Mouse (Mus musculus) spleen, embryonic (tissue): ENCODE measurements at regions not wholly inside any gene's neighbourhood (a gene's known extent, or its start where the extent isn't known, plus 50 kb on each side); places are given as distances from the start of the nearest gene placed in this dataset.

ENCODE experiments used
- CTCF ChIA-PET: fragments of 350-600 bp; sonication (Branson Sonifier 250); formaldehyde crosslinking; loops from one replicate; lab custom pipeline; 2022; lab: Charles Lee

DNA sequence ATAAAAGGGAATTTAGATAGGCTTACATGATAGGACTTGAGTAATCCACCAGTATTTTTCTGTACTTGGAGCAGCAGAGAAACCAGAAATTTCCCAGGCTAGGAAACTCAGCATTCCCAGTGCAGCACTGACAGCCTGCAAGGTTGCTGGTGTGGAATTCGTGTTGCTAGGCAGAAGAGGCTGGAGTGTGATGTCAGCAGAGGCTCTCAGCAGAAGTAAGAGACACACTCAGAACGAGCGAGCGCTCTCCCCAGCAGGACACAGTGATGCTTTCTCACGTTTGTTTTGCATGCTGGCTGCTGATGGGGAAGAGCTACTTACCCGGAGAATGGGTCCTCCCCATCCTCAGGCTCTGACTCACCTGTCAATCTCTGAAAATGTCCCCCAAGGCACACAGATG, 104.7 kb downstream of the Dusp6 start:
- CTCF ChIA-PET, result interaction anchor here (0.5 kb wide), 1 partner anchor 426 kb away, joined by 4 read pairs; no protein-coding TSS in a partner anchor

DNA sequence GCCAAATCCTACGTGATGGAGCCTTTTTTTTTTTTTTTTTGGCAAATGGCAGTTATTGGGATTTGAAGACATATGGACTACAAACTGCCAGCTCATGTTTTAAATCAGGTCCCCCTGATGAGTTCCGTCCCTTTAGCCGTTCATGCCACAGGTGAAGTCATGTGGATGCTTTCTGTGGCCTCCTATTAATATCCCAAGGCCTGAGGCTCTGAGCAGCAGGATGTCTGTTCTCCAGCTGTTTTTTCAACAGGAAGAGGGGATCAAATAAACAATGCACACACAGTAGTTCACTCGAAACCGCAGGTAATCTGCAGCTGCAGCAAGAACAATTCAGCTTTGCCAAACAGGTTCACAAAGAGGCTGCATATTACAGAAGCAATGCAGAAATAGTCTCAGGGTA, 112.1 kb downstream of the Dusp6 start:
- CTCF ChIA-PET, result interaction anchor here (0.8 kb wide), 1 partner anchor 10 kb away, joined by 3 read pairs; no protein-coding TSS in a partner anchor

DNA sequence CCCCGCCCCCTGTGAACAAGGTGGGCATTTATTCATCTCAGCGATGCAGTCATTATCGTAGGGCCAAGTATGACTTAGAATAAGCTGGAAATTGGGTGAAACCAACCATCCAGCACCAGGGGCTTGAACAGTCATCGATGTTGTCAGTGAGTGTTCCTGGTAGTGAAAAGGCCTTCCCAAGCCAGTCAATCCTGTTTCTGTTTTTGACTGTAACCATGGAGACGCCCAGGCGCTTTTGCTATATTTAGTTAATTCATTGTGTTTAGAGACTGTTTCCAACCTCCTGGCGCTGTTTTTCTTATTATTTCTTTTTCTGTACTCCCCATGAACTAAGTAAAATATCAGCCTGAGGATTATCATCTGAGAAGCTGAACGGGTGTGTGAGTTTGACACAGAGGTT, 113.4 kb downstream of the Dusp6 start:
- CTCF ChIA-PET, result interaction anchor here (0.5 kb wide), 1 partner anchor 86 kb away, joined by 3 read pairs; no protein-coding TSS in a partner anchor

DNA sequence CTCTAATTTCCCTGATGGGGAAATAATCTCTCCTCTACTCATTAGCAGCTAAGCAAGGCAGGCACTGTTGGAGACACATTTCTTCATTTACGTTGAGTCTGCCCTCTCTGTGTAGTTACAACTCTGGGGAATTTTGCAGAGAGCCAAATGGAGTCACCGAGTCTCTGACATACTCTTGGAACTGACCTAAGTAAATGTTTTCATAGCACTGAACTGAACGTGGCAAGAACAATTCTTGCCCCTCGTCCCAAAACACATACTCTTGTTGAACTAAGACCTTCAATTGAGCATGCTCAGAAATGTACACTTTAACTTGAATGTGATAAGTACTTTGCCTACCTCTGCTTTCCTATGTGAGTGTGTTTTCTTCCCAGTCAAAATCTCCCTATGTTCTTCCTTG, 114.5 kb downstream of the Dusp6 start:
- CTCF ChIA-PET, result no interaction called here

DNA sequence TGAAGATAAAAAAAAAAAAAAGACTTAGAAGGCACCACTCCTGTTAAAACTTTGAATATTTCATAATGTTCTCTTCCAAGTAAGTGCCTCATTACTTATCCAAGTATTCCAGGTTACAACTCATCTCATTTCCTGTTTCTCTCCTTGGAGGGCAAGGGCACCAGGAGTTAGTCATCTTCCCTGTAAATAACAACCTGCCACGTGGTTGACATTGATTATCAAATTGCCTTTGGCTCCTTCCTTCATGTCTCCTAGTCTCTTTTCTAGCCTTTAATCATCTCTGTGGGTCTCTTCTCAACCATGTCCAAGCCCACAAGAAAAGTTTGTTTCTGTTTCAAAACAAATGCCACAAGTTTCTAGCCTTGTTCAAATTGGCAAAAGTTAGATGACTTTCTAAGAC, 116.1 kb downstream of the Dusp6 start:
- CTCF ChIA-PET, result no interaction called here

DNA sequence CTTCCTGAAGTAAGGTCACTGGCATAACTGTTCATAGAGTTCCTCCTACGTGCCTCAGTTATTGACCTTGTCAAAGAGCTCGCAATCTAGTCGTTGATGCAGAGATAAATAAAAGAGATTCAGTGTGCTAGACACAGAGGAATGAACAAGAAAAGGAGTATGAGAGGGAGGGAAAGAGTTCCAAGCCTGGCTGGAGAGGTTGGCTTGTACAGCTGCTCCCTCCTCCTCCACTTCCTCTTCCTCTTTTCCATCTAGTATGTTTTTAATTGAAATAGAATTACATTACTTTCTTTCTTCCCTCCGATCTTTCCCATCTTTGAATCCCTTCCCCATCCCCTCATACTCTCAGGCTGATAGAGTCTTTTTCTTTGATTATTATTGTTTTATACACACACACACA, 117.1 kb downstream of the Dusp6 start:
- CTCF ChIA-PET, result interaction anchor here (0.5 kb wide), 1 partner anchor 48 kb away, joined by 6 read pairs; no protein-coding TSS in a partner anchor

DNA sequence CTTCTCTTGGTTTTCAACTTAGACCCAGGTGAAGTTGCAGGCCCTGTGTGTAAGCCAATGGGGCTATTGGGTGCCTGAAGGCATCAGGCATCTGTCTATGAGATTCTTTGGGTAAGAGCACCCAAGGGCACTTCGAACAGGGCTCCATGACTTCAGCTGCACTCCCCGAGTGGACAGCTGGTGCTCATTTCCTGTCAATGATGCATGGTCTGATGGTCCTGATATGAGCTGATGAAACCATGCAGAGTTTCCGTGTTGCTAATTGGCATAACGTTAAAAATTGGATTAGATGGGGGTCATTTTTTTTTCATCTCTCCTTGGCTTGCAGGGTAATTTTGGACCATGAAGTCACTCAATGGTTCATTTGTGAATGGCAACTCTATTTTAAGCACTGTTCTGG, 120.0 kb downstream of the Dusp6 start:
- CTCF ChIA-PET, result no interaction called here

DNA sequence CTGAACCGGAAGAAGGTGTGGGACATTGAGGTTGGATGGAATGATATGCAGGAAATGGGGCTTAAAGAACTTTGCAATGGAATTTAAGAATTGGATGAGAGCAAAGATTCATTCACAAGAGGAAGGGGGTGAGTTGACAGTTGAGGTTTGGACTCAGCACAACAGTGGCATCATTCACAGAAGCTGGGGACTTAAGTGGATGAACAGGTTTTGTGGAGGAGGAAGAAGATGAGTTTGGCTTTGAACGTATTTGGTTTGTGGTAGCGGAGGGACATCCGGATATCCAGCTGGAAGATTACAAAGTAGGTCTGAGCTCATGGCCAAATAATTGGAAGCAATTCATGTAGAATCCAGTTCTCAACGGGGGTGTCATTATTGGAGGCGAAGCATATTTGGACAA, 121.3 kb downstream of the Dusp6 start:
- CTCF ChIA-PET, result no interaction called here

DNA sequence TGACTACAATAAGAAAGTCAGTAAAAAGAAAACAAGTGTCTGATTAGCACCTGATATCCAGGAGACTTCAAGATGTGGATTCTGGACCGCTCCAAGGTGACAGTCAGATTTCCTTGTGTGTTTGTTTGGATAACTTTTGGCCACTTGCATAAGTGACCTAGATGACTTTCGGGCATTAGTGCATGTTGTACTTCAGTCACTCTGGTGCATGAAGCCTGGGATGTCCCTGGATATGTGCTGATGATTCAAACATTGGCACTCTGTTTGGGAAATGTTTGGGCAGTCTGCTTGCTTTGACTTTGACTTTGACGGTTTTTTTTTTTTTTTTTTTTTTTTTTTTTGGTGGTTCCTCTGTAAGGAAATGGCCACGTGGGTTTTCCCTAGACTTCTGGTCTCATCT, 121.8 kb downstream of the Dusp6 start:
- CTCF ChIA-PET, result no interaction called here

DNA sequence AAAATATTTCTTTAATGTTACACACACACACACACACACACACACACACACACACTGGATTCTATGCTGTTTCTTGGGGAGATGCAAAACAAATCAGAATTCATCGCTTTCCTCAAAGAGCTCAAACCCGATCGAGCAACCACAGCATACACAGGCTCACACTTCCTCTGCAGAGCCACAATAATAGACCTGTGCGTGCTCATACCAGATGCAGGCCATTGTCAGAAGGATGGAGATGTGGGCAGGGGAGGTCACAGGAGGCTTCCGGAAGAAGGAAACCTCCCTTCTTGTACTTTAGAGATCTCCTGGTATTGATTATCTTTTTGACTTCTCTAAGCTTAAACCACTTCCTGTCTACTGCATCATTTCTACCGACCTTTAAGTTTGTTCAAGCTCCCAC, 122.8 kb downstream of the Dusp6 start:
- CTCF ChIA-PET, result no interaction called here

DNA sequence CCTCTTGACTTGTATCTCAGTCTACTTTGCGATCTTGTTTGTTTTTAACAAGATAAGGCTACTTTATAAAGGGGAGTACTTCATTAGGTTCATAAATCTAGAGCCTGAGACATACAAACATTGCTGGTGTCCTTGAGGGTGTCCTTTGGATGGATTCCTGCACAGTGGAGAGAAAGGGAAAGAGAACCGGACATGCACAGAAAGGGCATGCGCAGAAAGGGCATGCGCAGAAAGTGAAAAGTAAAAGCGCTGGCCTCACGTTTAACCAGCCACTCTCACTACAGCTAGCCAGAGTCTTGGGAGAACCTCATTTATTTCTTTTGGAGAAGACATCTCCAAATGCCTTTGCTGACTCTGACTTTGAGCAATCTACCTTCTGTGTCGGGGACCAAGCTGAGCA, 125.5 kb downstream of the Dusp6 start:
- CTCF ChIA-PET, result no interaction called here

DNA sequence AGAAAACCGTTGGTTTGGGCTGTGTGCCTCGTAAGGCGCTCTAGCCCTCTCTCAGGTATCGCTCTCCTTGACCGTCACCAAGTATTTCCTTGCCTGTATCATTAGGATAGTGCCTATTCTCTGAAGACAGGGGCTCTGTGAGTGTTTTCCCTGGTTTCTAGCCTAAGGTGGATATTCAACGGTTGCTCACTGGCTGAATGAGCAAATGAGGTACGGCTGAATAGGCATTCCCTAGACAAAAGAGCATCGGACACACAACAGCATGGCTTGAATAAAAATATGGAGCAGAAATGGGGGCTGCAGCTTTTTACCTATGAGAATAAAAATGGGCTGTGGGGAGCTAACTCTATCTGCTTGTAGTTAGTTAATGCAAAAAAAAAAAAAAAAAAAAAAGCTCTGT, 126.0 kb downstream of the Dusp6 start:
- CTCF ChIA-PET, result no interaction called here

DNA sequence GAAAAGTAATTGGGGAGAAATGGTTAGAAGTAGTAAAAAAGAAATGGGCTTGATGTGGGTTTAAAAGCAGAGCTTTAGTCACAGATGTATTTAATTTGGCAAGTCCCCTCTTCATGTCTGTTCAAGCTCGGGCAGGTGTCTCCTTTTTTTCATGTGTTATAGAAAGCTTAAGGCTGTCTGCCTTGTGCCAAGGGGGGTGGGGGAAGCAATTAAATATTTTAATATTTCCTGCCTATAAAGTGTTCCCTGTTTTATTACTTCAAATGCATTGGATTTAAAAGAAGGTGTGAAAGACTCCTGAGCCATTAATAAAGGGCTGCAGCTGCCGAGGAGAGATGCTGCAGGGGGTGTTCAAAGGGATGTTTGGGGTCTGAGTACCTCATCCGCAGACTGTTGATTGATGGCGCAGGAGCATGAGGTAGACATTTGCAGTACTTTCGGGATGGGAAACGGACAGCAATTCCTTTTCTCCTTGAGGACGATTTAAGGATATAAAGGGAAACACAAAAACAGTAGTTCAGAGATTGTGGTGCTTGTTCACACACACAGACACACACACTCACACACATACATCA, 127.7 kb downstream of the Dusp6 start:
- CTCF ChIA-PET, result no interaction called here

DNA sequence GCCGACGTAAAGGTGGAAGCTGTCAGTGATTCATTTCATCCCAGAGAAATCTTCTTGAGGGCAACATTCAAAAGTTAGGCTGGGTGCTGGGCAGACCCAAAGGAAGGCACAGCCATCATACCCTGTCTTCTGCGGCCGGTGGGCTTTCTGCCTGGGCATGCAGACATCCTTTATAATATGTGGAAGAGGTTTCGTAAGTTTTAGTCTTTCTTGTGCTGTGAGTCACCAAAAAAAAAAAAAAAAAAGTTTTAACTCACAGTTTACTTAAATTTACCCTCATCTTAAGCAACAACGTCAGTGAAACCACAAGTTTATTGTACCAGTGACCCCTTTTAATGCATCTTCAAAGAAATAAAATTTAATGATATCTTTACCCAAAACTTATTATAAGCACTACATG, 128.7 kb downstream of the Dusp6 start:
- CTCF ChIA-PET, result interaction anchor here (0.7 kb wide), 1 partner anchor 28 kb away, joined by 6 read pairs; no protein-coding TSS in a partner anchor

DNA sequence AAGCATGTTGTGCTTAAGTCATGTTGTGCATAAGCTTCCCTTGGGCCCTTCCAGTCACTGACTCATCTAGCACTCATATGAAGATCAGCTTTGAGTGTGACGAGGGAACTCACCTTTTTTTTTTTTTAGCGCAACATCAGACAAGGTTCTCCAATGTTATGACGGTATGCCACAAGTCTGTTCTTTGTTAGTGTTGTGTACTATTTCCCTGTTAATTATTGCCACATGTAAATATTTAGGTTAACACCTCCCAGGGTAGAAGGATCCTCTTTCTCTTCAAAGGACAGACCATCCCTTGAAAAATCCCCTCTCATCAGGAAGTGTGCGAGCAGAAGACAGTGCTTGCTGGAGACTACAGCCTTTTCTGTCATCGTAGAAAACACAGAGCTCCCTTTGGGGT, 129.9 kb downstream of the Dusp6 start:
- CTCF ChIA-PET, result interaction anchor here (0.9 kb wide), 1 partner anchor 188 kb away, joined by 8 read pairs; no protein-coding TSS in a partner anchor

DNA sequence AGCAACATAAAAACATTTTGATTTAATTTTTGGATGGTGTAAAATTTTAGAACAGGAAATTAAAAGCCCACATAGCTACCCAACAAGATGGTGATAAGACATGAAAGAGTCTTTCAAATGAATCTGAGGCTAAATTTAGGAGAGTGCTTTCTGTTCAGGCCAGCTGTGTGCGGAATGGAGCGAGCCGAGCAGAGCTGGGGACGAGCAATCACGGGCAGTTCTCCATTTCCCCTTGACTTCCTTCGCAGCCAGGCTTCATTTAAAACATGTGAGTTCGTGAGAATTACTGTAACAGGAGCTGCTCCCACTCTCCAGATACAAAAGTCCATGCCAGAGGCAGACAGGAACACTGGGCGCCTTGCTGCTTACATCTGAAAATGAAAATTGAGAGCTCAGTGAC, 130.5 kb downstream of the Dusp6 start:
- CTCF ChIA-PET, result interaction anchor here (0.6 to 1.0 kb wide), 3 partner anchors 16 to 268 kb away, joined by 3 to 8 read pairs (median 4); no protein-coding TSS in a partner anchor

DNA sequence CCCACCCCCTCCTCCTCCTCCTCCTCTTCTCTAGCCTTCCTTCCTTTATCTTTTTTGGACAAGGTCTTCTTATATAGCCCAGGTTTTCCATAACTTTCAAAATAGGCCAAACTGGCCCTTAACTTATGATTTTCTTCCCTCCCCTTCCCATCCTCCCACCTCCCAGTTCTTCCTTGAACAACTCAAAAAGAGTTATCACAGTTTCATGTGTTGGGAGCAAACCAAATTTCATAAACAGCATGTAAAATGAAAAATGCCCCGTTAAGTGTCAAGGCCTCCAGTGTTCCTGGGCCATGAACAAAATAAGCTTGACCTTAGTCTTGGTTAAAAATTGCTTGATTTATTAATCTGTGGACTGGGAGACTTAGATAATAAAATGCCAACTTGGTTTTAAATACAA, 132.4 kb downstream of the Dusp6 start:
- CTCF ChIA-PET, result no interaction called here

DNA sequence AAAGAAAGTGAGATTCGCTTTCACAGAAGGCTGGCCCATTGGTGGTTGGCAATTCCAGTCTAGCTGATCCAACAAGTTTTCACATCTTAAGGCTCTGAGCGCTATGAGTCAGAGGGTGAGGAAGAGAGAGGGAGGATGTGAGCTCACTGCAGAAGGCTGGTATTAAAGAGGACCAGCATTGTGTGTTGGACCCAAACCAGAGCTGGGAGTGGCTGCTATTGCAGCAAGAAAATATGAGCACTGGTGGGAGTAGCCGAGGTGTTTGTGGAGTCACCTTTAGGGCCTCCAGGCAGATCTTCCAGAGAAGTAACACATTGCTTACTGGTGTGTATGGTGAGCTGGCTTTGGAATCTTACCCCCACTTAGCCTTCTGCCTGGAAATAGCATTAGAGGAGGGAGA, 133.6 kb downstream of the Dusp6 start:
- CTCF ChIA-PET, result interaction anchor here (0.7 kb wide), 1 partner anchor 54 kb away, joined by 3 read pairs; no protein-coding TSS in a partner anchor

DNA sequence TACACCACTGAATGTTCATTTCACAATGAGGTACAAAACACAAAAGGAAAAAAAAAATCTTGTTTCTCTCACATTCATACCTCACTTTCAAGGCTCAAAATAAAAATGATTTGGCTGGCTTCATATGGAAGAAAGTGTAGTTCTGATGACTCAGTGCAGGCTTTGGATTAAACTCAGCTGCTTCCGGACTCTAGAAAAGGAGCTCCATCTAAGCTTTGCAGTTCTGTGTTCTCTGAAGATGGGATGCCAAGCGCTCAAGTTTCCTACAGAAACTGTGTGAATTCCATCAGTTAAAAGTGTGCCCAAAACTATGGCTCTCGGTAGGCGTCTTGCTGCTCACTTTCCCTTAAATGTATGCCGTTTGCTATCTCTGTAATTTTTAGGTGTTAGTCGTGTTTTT, 137.0 kb downstream of the Dusp6 start:
- CTCF ChIA-PET, result no interaction called here

DNA sequence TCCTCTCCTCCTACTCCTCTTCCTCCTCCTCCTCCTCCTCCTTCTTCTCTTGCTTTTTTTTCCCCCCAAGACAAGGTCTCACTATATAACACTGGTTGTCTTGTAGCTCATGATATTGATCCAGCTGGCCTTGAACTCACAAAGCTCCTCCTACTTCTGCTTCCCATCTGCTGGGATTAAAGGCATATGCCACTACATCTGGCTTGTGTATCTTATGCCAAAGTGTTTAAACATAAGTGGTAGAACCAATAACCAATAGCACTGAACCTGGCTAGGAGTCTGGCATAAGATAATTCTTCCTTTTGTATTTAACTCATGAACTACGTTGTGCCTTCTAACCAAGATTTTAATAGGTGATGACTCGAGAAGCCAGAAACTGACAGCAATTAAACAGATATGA, 143.7 kb downstream of the Dusp6 start:
- CTCF ChIA-PET, result no interaction called here

DNA sequence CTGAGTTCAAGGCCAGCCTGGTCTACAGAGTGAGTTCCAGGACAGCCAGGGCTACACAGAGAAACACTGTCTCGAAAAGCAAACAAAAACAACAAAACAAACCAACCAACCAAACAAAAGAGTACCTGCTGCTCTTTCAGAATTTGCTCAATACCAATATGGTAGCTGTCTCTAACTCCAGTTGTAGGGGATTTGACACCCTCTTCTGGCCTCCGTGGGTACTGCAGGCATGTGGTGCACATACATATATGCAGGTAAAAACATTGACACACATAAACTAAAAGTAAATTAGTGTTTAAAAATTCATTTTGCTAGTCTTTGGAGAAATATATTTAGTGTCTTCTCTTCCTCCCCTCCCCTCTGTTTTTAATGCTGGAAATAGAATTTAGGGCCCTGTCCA, 145.8 kb downstream of the Dusp6 start:
- CTCF ChIA-PET, result interaction anchor here (1.2 kb wide), 1 partner anchor 15 kb away, joined by 3 read pairs; no protein-coding TSS in a partner anchor

DNA sequence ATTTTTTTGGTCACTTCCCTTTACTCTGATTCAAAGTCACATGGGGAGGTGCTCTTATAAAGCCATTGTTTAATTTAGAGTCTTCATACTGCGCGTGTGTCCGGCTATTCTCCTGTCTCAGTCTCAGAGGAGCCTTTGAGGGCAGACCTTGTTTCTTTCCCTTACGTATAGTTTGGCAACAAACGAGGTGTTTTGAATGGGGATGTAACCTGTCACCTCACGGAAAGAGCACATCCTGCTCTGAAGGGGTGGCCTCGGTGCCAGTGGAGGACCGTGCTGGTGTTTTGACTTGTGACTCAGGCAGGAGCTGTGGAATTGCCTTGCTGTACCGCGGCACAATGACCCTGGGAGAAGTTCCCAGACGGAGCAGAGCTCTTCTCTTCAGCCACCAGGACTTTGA, 146.7 kb downstream of the Dusp6 start:
- CTCF ChIA-PET, result interaction anchor here (1.2 kb wide), 1 partner anchor 16 kb away, joined by 3 read pairs; no protein-coding TSS in a partner anchor

DNA sequence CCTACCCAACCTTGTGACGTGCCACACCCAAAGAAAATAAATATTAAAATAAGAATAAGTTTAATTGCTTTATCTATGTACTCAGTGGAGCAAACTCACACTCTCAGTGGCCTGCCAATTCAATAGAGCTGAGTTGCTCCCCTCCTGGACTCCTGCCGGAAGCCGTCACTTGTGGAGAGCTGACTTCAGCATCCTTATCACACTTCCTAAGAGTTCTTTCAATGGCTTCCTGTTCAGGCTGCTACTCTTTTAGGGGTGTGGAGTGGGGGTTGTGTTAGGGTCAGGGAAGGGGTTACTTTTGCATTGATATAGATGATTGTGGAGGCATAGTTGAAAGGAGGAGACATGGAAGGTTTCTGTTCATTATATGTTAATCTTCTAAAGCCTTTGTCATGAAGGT, 147.7 kb downstream of the Dusp6 start:
- CTCF ChIA-PET, result no interaction called here

DNA sequence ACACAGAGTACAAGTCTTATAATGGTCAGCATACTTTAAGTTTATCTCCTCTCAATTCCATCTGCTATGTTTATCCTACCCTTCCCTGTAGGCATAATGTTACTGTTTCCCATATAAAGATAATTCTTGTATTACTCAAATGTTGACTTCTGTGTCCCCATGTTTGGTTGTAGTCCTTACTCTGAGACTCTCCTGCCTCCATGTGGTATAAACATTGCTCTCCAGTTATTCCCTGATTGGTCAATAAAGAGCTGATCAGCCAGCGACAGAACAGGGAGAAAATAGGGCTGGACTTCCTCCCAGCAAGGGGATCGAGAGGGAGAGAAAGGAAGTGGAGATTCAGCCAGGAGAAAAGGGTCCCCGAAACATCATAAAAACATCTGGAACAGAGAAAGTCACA, 150.4 kb downstream of the Dusp6 start:
- CTCF ChIA-PET, result no interaction called here
